Mouse (Mus musculus) CD4-positive, CD25-positive, alpha-beta regulatory T cell, adult 4 months (primary cell): ENCODE data around the gene Ifi211. TPM values are rescaled to one million over a fixed set of nuclear protein-coding genes. Genes with fewer than 3 reads are reported as not detected.
A peak's percentile ranks its signal among the peaks of the same experiment; 100 is the strongest.
"Not testable (repeated sequence)": the region's sequence is repeated elsewhere in the genome, so short reads cannot be mapped to it uniquely, and the experiment has no call there.

ENCODE experiments used
- ATAC-seq: one replicate; pipeline ENCODE4 v1.8.0; 2017
- polyA plus RNA-seq, 2 experiments: library from polyadenylated mRNA; unstranded; fragments of 100-300 nt; shearing (Covaris generic); gene quantifications; one replicate each; pipeline ENCODE4 v1.2.1; 2017

The Ifi211 gene
- polyA plus RNA-seq: 1 to 10 TPM; 1.2 to 1.5 TPM

GRCm38 (mm10) chr1:173912548-173913255 lies at the start of gene Ifi211:
TSS of gene Ifi211 (minus strand) at chr1:173913046.
- ATAC-seq: peak; percentile 46

DNA sequence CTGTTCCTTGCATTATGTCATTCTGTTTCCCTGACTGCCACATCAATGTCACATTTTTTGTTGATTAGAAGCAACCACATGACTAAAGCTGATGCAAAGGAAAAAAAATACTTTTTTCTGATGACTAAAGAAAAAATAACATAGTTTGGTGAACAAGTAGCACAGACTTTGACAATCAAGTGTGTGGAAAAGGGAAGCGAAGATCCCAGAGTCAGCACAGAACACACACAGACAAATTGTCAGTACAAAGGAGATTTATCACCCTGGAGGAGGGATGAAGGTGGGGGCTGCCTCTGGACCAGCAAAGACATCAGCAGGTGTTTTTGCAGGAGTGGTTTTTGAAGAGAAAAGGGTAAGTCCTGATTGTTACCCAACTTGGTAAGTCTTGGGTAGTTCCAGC lies 48.6 kb upstream of the Ifi211 start:
- not testable (repeated sequence) for ATAC-seq

- not testable (repeated sequence) for ATAC-seq
These were observed 47.2 kb upstream of the Ifi211 start for GRCm38 (mm10) chr1:173959998-173960397.

- ATAC-seq: not testable (repeated sequence)
These were observed 43.1 kb upstream of the Ifi211 start for GRCm38 (mm10) chr1:173955839-173956527.

- no peak for ATAC-seq
These were observed 42.4 kb upstream of the Ifi211 start for GRCm38 (mm10) chr1:173955071-173955796.

GRCm38 (mm10) chr1:173953563-173953962 lies 40.7 kb upstream of the Ifi211 start:
- ATAC-seq: no peak

- peak; percentile 97 for ATAC-seq
These were observed 36.2 kb upstream of the Ifi211 start for GRCm38 (mm10) chr1:173949044-173949443.

GRCm38 (mm10) chr1:173942780-173943066 lies 29.9 kb upstream of the Ifi211 start:
- not testable (repeated sequence) for ATAC-seq

- peak; percentile 80 for ATAC-seq
These were observed 29.3 kb upstream of the Ifi211 start, which contains the start of the genes Mndal and Ifi203 for GRCm38 (mm10) chr1:173941924-173942779. TSS of gene Mndal (minus strand) at chr1:173942491. TSS of gene Ifi203 (minus strand) at chr1:173942672.

- ATAC-seq: peak; percentile 22
These were observed 28.7 kb upstream of the Ifi211 start for GRCm38 (mm10) chr1:173941522-173941921.

DNA sequence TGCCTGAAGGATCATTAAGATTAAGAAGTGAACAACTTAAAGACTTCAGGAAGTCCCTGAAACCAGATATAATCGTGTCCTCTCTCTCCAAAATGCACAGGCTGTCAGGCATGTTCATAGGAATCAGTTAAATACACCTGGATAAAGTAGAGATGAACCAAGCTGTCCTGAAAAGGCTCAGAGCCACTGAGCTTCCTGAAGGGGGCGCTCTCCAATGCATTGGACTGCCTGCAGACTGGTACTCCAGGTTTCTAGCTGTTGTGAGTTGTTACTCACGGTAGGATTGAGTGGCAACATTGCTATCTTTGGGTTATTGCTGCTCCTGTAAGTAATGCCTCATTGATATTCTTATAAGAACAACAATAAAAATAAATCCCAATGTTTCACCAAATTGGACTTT lies 6.4 kb upstream of the Ifi211 start:
- peak; percentile 51 for ATAC-seq

GRCm38 (mm10) chr1:173914559-173914958 lies 1.7 kb upstream of the Ifi211 start:
- no peak for ATAC-seq

DNA sequence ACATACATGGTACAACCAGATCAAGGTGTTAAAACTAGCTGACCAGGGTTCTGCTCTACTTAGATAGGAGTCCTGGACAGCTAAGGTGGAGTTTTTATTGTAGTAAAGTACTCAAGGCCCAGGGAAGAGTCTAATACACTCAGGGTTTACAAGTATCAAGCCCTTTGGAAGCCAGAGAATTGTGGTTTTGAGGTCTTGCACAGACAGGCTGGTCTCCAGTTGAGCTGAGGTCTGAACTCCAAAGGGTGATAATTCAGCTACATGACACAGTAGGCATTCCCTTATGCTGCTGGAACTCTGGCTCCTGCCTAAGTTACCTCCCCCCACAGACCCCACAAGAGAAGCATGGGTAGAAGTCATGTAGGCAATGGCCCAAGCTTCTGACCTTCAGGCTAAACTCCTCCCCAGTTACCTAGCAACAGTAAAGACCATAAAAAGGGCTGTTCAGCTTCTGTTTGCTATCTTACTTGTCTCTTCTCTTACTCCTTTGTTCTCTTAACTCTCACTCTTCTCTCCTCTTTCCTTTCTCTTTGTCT lies 478 bp upstream of the Ifi211 start:
- ATAC-seq: peak; percentile 22

DNA sequence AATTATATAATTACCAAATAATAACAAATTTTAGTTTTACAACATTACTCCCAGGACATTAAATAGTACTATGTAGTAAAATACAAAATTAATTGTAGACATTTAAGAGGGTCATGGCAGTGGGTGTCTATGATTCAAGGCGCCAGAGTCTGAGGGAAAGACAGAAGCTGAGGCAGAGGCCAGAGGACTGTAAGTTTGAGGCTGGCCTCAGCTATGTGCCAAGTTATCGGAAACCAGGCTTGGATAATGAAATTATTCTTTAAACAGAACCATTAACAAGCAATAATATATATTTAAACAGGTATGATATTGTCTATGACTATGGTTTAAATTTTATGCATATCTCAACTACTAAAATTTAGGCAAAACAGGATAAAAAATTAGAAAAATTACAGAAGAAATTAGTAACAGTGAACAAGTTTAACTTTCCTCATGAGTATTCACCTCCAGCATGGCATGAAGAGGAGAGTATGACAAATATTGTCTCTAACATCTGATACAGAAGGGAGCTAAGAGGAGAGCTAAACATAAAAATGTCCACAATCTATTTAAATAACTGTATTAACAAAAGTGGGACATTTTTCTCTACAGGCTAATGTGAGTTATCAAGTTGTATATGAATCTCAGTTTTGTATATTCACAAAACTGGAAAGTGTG lies 910 bp downstream of the Ifi211 start:
- no peak for ATAC-seq

DNA sequence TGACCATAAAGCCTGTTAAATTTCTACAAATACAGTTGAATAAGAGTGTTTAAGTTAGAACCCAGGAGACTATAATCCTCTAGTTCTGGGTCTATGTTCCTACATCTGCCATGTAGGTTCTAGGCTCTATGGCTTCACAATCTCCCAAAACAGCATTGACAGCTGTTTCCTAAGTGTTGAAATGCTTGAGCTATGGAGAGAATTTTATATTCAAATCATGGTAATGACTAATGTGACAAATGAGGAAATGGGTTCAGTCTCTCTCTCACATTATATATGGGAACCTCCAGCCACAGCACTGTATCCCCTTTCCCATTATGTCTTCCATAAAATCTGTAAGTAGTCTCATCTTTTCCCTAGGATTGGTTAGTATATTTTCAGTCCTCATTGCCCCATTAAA lies 4.5 kb downstream of the Ifi211 start:
- not testable (repeated sequence) for ATAC-seq

GRCm38 (mm10) chr1:173905885-173906284 lies 7.0 kb downstream of the Ifi211 start:
- ATAC-seq: peak; percentile 91

- ATAC-seq: not testable (repeated sequence)
These were observed 23.1 kb downstream of the Ifi211 start for GRCm38 (mm10) chr1:173889741-173890140.

DNA sequence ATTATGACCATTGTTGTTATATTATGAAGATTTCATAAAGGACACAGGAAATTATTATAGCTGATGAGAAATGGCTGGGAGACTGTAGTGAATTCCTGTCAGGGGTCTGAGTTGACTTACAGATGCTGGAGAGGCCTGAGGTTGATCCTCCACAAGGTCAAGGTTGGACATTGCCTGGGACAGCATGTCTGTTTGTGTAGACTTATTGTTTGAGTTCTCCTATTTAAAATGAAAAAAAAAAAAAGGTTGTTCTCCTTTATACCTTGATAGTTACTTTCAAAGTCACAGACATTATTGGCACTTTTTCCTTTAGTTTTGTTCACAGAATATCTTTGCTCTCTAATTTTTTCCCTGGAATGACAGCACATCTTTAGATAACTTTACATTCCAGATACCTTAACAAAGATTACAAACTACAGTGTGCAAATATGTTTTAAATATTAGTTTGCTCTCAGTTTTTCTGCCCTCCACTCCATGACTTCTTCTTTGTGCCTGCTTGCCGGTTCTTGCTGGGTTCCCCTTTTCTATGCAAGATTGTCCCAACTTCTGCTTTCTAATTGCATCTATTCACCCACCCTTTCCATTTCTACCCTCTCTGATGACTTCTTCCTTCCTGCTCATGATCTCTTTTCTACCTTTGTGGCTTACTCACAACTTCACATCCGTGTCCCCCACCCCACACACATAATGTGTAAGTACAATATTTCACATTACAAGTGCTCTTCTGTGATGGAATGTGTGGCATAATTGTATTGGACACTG lies 25.6 kb downstream of the Ifi211 start:
- not testable (repeated sequence) for ATAC-seq

- peak; percentile 71 for ATAC-seq
These were observed 32.7 kb downstream of the Ifi211 start for GRCm38 (mm10) chr1:173880004-173880666.
